Mouse (Mus musculus) forebrain, embryonic 15.5 days (tissue): ENCODE data around the gene Mob3b. TPM values are rescaled to one million over a fixed set of nuclear protein-coding genes. Genes with fewer than 3 reads are reported as not detected.

ENCODE experiments used
- ATAC-seq: fragments of 200-750 bp; cut with Nextera tagmentation; replicated peaks from 2 replicates; pipeline ENCODE4 v1.8.0; 2017; ENCODE audit warnings: mild to moderate bottlenecking, moderate TSS enrichment, moderate library complexity
- H3K27ac ChIP-seq: fragments of 300-500 bp; sonication (generic); replicated peaks from 2 replicates; pipeline ENCODE4 v1.5.1; 2015; ENCODE audit warnings: mild to moderate bottlenecking, inconsistent platforms
- H3K27me3 ChIP-seq: fragments of 300-500 bp; sonication (generic); 2 replicates; pipeline ENCODE4 v1.6.1; 2015; ENCODE audit warnings: inconsistent platforms
- H3K36me3 ChIP-seq: fragments of 300-500 bp; sonication (generic); 2 replicates; pipeline ENCODE4 v1.6.1; 2015; ENCODE audit warnings: mild to moderate bottlenecking, inconsistent platforms
- H3K4me1 ChIP-seq: fragments of 300-500 bp; sonication (generic); 2 replicates; pipeline ENCODE4 v1.6.1; 2015; ENCODE audit warnings: inconsistent platforms
- H3K4me2 ChIP-seq: fragments of 300-500 bp; sonication (generic); replicated peaks from 2 replicates; pipeline ENCODE4 v1.6.1; 2015; ENCODE audit warnings: mild to moderate bottlenecking, inconsistent platforms
- H3K4me3 ChIP-seq: fragments of 300-500 bp; sonication (generic); 2 replicates; pipeline ENCODE4 v1.5.1; 2015; ENCODE audit warnings: mild to moderate bottlenecking, inconsistent platforms
- H3K9ac ChIP-seq: fragments of 300-500 bp; sonication (generic); replicated peaks from 2 replicates; pipeline ENCODE4 v1.6.1; 2015; ENCODE audit warnings: mild to moderate bottlenecking, inconsistent platforms
- H3K9me3 ChIP-seq: fragments of 300-500 bp; sonication (generic); 2 replicates; pipeline ENCODE4 v1.6.1; 2016; ENCODE audit warnings: inconsistent platforms
- WGBS: fragments of 180-500 bp; shearing (Covaris S2); methylation state at CpG from one replicate; pipeline ENCODE4 v1.1.7; 2015; ENCODE audit warnings: mixed read lengths; 5-methylcytosine and 5-hydroxymethylcytosine counted together
- polyA plus RNA-seq: library from polyadenylated mRNA; unstranded; fragments of >200 nt; fragmentation: Nextera tagmentation; extraction: Ambion mirVana; gene quantifications from 2 replicates; pipeline ENCODE4 v1.2.1, GENCODE M21; 2015

Mob3b gene
- polyA plus RNA-seq, 1 experiment from 2014 or later = 5.6 TPM

DNA sequence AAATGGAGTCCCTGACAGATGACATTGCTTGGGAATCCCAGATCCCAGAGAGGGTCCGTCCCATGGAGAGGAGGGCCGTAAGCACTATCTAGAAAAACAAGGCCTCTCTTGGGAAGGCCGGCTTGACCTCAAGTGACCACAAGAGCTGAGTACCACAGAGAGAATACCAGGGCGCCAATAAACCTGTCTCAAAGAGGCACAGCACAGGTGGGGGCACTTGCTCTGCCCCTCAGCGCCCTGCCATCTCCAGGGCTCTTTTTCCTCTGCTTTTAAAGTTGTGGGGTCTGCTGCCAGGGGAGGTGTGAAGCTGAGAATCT, 107.6 kb downstream of the Mob3b start:
- Histone ChIP-seq H3K9ac (no peak overlapping the region), H3K4me1 (peaks cover 3% of the 10 kb centered on the region; the same call in 1 of the 2 replicates), H3K9me3 (no peaks in the 10 kb centered on the region), H3K27ac (no peak overlapping the region), H3K27me3 (no peaks in the 10 kb centered on the region), H3K4me2 (no peak overlapping the region), H3K36me3 (no peaks in the 10 kb centered on the region), H3K4me3 (no peak overlapping the region)
- 69% methylated on average over 5 of the region's 5 CpGs for WGBS
- no peak for ATAC-seq

DNA sequence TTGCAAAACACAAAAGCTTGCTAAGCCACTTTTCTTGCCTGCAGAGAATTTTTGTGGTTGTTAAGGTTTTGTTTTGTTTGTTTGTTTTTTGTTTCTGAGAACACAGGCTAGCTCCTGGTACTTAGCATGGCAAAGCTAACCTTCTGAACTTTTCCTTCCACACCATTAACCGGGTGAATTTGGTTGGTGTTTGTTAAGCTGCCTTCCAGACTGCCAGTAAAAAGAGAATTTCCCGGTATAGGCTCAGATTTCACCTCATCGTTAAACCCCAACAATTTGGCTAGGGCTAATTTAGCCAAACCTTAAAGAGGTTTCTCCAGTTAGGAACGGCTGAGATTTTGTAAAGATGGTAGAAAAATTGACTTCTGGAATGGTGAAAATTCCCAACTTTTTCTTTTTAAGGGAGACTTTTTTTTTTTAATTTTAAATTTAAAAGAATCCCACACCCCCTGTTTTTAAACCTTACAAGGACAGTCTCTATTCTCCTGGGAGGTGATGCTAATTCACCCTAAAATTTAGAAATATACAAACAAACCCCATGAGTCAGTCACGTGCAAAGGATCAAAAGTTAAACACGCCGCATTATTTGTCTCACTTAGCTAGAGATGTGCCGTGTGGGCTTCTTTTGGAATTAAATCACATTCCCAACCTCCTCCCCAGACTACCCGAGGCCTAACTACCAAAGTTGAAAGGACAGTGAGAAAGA, 108.1 kb downstream of the Mob3b start:
- Histone ChIP-seq H3K27me3 (no peaks in the 10 kb centered on the region), H3K4me1 (peaks cover 3% of the 10 kb centered on the region; the same call in 1 of the 2 replicates), H3K4me2 (no peak overlapping the region), H3K9ac (no peak overlapping the region), H3K36me3 (no peaks in the 10 kb centered on the region), H3K4me3 (no peak overlapping the region), H3K27ac (no peak overlapping the region), H3K9me3 (no peaks in the 10 kb centered on the region)
- 38% methylated on average over 9 of the region's 9 CpGs for WGBS
- ATAC-seq = no peak

DNA sequence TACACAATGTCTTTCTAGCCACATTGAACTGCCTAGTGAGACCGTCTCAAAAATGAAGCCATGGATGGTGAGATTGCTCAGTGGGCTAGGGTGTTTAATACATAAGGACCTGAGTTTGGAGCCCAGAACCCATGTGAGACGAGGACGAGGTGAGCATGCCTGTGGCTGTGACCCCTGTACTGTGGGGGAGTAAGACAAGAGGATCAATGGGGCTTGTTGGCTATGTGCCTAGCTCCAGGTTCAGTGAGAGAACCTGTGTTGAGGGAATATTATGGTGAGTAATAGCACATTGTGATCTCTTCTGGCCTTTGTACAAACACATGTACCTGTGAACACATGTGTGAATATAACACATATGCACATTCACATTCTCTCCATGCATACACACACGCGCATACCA, 116.4 kb downstream of the Mob3b start:
- no peaks in the 10 kb centered on the region for H3K27me3 ChIP-seq
- no peaks in the 10 kb centered on the region for H3K36me3 ChIP-seq
- H3K9me3 ChIP-seq = no peaks in the 10 kb centered on the region
- H3K9ac ChIP-seq = no peak overlapping the region
- no peak overlapping the region for H3K4me3 ChIP-seq
- H3K4me1 ChIP-seq = no peaks in the 10 kb centered on the region
- no peak overlapping the region for H3K4me2 ChIP-seq
- H3K27ac ChIP-seq = no peak overlapping the region
- WGBS = 98% methylated on average over 5 of the region's 5 CpGs
- no peak for ATAC-seq

DNA sequence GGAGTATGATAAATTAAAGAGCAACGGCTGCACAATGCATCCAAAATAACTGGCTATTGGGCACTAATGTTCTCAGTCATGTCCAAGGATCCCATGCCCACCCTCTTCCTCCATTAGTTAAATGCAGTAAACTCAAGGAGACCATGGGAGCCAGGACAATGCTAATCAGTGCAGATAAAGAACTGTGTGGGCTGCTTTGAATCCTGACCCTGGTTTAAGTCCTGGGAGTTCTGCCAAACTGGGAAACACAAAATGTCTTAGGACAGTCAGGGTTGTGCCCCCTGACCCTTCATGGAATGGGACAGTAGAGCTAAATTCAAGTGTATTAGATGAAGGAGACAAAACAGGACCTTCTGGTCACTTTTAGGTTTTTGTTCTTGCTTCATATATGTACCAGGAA, 117.0 kb downstream of the Mob3b start:
- H3K9ac ChIP-seq = no peak overlapping the region
- H3K36me3 ChIP-seq = no peaks in the 10 kb centered on the region
- no peaks in the 10 kb centered on the region for H3K9me3 ChIP-seq
- no peak overlapping the region for H3K4me3 ChIP-seq
- no peaks in the 10 kb centered on the region for H3K27me3 ChIP-seq
- no peak overlapping the region for H3K4me2 ChIP-seq
- H3K4me1 ChIP-seq = no peaks in the 10 kb centered on the region
- WGBS = 76% methylated on average over 1 of the region's 1 CpGs
- no peak overlapping the region for H3K27ac ChIP-seq
- ATAC-seq = no peak

DNA sequence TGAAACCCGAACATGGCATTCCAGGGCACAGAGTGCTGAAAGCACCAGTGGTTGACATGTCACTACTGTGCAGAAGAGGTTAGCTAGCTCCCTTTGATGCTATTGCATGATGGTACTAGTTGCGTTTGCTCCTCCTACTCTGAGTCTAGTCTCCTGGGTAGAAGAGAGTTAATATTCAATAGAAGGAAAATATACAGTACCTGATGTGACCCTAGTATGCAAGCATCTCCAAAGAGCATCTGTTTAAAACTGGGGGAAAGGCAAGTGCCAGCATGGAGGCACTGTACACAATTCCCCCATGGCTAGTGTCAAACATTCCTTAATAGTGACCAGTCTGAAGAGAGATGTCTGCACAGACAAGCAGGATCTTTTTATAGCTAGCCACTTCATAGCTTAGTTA, 119.5 kb downstream of the Mob3b start:
- Histone ChIP-seq H3K36me3 (no peaks in the 10 kb centered on the region), H3K4me1 (no peaks in the 10 kb centered on the region), H3K27ac (no peak overlapping the region), H3K27me3 (no peaks in the 10 kb centered on the region), H3K4me2 (no peak overlapping the region), H3K4me3 (no peak overlapping the region), H3K9me3 (no peaks in the 10 kb centered on the region), H3K9ac (no peak overlapping the region)
- no peak for ATAC-seq
- 87% methylated on average over 2 of the region's 2 CpGs for WGBS

DNA sequence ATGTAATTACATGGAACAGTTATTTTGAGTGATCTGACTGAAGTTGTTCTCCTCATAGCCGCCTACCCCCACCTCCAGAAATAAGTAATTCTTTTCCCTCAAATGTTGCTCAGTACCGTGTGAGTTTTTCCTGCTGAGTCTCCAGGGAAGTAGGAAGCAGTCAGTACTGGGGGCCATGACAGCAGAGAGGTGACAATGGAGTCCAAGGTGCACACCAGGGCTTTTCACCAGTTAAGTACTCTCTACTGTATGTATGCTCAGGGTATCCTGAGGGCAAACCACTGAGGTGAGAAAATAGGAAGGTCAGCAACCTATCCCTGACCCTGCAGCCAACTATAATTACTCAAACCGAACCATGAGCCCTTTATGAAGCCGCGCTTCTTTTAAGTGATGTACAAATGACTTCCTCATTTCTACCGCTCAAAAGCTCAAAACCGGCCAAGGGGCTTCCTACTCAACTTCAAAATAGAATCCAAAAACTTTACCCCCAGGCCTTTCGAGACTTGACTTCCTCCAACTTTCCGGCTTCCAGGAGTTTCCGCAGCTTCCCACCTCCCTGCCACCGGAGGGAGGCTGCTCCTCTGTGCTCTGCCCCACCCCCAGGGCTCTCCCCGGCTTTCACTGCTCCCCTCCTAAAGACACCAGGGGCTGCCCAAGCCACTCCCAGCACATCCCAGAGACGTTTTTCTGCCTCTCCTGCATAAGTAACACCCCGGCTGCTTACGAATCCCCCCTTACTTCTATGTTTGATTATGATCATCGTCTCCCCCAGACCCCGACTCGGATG, 122.6 kb downstream of the Mob3b start:
- no peaks in the 10 kb centered on the region for H3K9me3 ChIP-seq
- no peak overlapping the region for H3K9ac ChIP-seq
- no peaks in the 10 kb centered on the region for H3K4me1 ChIP-seq
- no peaks in the 10 kb centered on the region for H3K36me3 ChIP-seq
- 65% methylated on average over 18 of the region's 18 CpGs for WGBS
- no peaks in the 10 kb centered on the region for H3K27me3 ChIP-seq
- no peak overlapping the region for H3K27ac ChIP-seq
- no peak for ATAC-seq
- no peak overlapping the region for H3K4me3 ChIP-seq
- H3K4me2 ChIP-seq = no peak overlapping the region

DNA sequence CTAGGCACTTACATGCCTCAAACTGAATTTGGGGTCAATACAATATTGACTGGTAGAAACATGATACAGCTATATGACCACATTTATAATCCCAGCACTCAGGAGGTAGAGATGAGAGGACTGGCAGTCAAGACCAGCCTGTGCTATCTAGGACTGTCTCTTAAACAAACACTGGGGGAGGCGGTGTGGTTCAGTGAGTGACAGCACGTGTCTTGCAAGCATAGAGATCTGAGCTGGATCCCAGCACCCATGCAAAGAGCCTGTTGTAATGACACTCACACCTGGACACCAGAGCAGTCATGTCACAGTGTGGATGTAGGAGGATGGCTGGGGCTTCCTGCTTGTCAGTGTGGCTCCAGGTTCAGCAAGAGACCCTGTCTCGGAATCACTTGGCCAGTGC, 124.5 kb downstream of the Mob3b start:
- H3K27me3 ChIP-seq = no peaks in the 10 kb centered on the region
- H3K36me3 ChIP-seq = no peaks in the 10 kb centered on the region
- H3K9me3 ChIP-seq = no peaks in the 10 kb centered on the region
- H3K4me1 ChIP-seq = no peaks in the 10 kb centered on the region
- 90% methylated on average over 3 of the region's 3 CpGs for WGBS
- H3K4me2 ChIP-seq = no peak overlapping the region
- no peak overlapping the region for H3K9ac ChIP-seq
- no peak overlapping the region for H3K4me3 ChIP-seq
- H3K27ac ChIP-seq = no peak overlapping the region
- no peak for ATAC-seq

DNA sequence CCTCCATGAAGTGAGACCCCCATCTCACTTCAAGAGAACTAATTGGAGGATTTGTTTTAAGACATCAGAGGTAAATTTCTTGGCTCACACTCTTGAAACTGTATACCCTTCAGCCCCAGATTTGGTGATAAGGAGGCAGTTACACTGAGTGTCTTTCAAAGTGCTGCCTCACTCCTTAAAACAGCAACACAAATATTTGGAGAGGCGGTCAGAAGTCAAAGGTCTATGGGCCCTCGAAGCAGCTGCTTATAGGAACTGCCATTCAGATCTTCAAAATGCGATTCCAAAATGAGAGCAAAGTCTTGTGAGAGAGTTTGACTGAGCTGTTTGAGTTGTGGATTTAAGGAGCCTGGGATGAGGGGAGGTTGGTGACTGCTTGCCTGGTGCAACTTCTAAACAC, 125.7 kb downstream of the Mob3b start:
- Histone ChIP-seq H3K4me3 (no peak overlapping the region), H3K9me3 (no peaks in the 10 kb centered on the region), H3K36me3 (no peaks in the 10 kb centered on the region), H3K27me3 (no peaks in the 10 kb centered on the region), H3K27ac (no peak overlapping the region), H3K4me2 (no peak overlapping the region), H3K9ac (no peak overlapping the region), H3K4me1 (no peaks in the 10 kb centered on the region)
- no peak for ATAC-seq
- WGBS = 93% methylated on average over 3 of the region's 3 CpGs

DNA sequence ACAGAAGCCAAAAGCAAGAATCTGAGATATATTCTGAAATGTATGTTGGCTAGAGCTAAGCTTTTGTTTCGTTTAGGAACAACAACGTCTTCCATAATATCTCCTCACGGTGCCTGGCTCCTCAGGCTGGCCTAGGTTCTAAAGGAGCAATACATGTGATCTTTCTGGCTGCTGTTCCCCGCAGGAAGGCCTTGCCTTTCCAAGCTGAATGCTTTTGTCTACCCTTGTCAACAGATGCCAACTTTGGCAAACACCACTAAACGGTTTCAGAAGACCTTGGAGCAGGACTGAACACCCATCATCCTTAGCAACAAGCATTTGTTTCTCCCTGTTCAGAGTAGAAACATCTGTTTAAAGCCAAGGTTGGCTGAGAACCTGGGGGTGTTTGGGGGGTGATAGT, 126.1 kb downstream of the Mob3b start:
- Histone ChIP-seq H3K27ac (no peak overlapping the region), H3K9me3 (no peaks in the 10 kb centered on the region), H3K36me3 (no peaks in the 10 kb centered on the region), H3K27me3 (no peaks in the 10 kb centered on the region), H3K4me2 (no peak overlapping the region), H3K4me1 (no peaks in the 10 kb centered on the region), H3K4me3 (no peak overlapping the region), H3K9ac (no peak overlapping the region)
- no peak for ATAC-seq
- 66% methylated on average over 5 of the region's 5 CpGs for WGBS

DNA sequence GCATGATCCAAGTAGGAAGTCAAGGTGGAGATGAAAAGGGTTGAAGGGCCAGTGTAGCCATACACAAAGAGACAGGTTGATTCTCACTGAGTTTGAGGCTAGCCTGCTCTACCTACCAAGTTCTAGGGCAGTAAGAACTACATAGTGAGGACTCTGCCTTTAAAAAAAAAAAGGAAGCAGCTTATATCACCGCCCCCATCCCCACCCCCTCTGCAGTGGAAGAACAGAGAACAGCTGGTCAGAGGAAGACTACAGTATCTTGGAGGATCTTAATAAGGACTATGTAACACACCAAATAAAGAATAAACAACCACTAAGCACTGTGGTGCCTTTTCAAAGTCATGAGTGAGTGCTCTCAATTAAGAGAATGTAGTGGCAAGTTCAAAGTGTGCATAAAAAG, 138.9 kb downstream of the Mob3b start:
- no peaks in the 10 kb centered on the region for H3K36me3 ChIP-seq
- no peak overlapping the region for H3K27ac ChIP-seq
- H3K4me1 ChIP-seq = no peaks in the 10 kb centered on the region
- no peak overlapping the region for H3K9ac ChIP-seq
- H3K27me3 ChIP-seq = no peaks in the 10 kb centered on the region
- no peaks in the 10 kb centered on the region for H3K9me3 ChIP-seq
- no peak for ATAC-seq
- no peak overlapping the region for H3K4me2 ChIP-seq
- no peak overlapping the region for H3K4me3 ChIP-seq
- WGBS = 80% methylated on average over 1 of the region's 1 CpGs

DNA sequence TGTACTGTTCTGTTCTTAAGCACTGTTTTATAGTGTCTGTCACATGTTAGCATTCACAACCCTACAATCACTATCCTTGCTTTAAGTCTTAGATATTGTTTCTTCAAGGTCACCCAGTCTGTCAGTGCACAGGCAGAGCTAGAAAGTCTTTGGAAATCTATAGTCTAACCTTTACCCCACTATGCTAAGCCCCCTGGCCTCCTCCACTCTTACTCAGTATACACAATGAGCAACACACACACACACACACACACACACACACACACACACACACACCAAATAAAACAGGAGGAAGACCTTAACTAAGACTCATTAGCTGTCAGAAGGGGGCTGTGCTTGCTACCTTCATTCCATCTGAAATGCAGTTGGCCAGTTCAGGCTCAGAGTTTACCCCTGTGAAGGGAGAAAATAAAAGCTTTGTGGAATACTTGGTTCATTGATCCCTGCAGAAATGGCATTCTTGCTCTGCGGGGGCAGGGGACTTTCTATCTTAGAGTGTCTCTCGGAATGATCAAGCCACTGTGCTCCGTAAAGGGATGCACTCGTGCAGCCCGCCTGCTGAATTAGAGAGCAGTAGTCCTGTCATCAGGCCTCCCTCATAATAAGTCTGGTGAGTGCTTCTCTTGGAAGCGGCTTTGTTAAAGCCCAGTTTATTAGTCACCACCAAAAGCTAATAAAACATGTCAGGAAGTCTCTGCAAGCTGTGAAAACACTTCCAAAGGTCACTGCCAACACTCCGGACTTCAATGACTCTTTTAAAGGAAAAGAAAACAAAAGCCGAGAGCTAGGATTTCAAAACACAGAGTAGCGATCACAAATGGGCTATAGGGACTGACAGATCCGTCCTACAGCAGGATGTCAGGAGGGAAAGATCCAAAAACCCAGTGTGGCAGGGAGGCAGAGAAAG, 144.6 kb downstream of the Mob3b start:
- no peak overlapping the region for H3K27ac ChIP-seq
- 18% methylated on average over 10 of the region's 10 CpGs for WGBS
- H3K27me3 ChIP-seq = no peaks in the 10 kb centered on the region
- H3K9ac ChIP-seq = no peak overlapping the region
- no peak overlapping the region for H3K4me3 ChIP-seq
- no peaks in the 10 kb centered on the region; the same call in 1 of the 2 replicates for H3K4me1 ChIP-seq
- no peak overlapping the region for H3K4me2 ChIP-seq
- H3K9me3 ChIP-seq = no peaks in the 10 kb centered on the region
- ATAC-seq = no peak
- no peaks in the 10 kb centered on the region for H3K36me3 ChIP-seq
